Mouse (Mus musculus) inflammation-experienced regulatory T-cells (primary cell): Measurements from ENCODE around the gene Kng1. TPM values are rescaled to one million over a fixed set of nuclear protein-coding genes. Genes with fewer than 3 reads are reported as not detected.

Experiments used
- polyA plus RNA-seq, 2 experiments: library from polyadenylated mRNA; unstranded; fragments of 100-300 nt; shearing (Covaris generic); gene quantifications; one replicate each; pipeline ENCODE4 v1.2.1; 2017

Gene Kng1
- under 1 TPM in 1 of 2 experiments, not detected in 1; 0.59 TPM for polyA plus RNA-seq

GRCm38 (mm10) chr16:23057668-23058447, at the start of gene Kng1:
Gene Kng1, plus strand, starts transcription at chr16:23057865.

DNA sequence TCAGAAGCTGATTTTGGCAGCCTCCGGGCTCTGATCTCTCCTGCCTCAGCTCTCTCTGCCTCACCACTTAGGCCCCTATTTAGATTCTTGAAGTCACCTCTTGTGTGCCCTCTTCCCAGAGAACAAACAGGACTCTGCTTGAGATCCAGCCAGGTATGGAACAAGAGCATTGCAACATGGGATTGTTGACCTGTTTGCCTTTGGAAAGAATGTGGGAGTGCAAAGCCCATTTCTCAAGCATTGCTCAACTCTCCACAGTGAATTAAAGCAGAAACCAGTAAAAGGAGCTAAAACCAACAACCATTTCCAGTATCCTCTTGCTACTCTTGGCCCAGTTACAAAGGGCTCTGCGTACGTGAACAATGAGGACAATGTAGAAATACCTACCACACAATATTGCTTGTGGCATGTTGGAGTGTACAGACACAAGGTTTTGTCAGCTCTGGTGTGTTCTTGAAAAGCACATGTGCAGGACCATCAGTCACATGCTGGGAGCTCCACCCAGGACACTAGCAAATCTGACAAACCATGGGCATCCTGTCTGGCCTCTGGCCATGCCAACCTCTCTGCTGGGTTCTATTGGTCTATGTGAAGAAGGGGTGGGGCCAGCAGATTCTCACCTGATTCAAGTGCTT, 28.6 kb upstream of the Kng1 start, which contains the start of gene Kng2:
Gene Kng2, minus strand, starts transcription at position 517 of the 635 bp plus-strand sequence.

DNA sequence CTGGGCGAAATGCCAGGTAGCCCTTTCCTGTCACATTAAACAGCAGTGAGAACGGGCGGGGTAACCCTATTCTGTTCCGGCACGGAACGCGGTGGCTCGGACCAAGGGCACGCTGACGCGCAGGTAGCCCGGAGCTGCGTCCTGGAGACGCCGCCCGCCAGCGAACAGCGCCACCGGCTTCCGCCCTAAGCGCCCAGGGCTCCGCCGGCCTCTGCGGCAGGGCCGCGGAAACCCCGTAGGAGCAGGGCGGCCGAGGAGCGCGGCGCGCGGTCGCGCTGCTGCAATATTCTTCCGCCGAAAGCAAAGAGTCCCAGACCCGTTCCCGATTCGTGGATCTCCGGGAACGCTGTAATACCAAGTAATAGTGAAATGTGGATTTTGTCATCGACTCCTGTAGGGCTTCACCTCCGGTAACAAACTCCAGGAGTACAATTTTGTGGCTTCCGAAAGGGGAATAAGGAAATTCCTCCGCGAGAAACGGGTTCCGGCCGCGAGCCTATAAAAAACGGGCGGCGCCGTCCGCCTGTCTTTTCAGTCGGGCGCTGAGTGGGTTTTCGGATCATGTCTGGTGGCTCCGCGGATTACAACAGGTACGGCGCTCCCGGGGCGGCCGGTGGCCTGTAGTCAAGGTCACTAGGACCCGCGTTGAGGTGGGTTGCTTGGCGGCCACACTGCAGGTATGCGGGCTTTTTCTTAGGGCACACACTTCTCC, 49.7 kb downstream of the Kng1 start, which contains the start of gene Eif4a2:
Gene Eif4a2, plus strand, starts transcription at position 214 of the 712 bp plus-strand sequence.

DNA sequence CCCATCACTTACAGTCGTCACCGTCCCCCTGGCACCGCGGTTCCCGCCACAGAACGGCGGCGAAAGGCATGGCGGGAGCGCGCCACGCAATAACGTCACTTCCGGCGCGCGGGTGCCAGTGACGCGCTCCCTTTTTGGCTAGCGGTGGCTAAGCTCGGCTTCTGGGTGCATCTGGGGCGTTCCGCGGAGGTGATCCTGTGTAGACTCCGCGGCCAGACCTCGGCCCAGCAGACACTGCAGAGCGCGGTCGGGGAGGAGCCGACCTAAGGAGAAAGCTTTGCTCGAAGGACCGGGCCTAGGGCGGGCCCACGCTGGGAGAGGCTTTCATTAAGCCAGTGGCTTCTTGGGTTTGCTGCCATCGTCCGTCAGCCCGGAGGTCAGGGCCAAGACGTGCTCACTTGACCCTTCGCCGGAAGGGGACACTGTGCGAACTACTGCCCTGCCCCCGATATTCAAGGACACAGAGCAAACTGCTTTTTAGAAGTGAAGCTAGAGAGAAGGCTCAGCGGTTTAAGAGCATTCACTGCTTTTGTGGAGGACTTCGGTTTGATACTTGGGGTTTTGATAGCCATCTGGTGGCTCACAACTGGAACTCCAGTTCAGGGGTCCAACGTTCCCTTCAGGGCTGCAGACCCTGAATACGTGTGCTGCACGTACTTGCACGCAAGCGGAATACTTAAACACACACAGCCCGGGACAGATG, 70.2 kb downstream of the Kng1 start, which contains the start of gene Rfc4:
Gene Rfc4, minus strand, starts transcription at position 65 of the 703 bp plus-strand sequence.

Other genes starting within 250 kb of the Kng1 start
- gene Crygs, start 246.3 kb upstream of the Kng1 start, polyA plus RNA-seq: under 1 TPM in 1 of 2 experiments, not detected in 1; 0.66 TPM
- gene Tbccd1, start 200.2 kb upstream of the Kng1 start, polyA plus RNA-seq: 10 to 100 TPM; 16.3 to 19.0 TPM
- gene Dnajb11, start 200.0 kb upstream of the Kng1 start, polyA plus RNA-seq: 100 to 1,000 TPM; 115 to 118 TPM
- gene Ahsg, start 166.6 kb upstream of the Kng1 start, polyA plus RNA-seq: under 1 TPM in 1 of 2 experiments, not detected in 1; 0.34 TPM
- gene Fetub, start 139.5 kb upstream of the Kng1 start, polyA plus RNA-seq: under 1 TPM in 1 of 2 experiments, not detected in 1; 0.75 TPM
- not detected for gene Hrg, start 106.8 kb upstream of the Kng1 start, polyA plus RNA-seq
- not detected for gene Kng2, start 28.4 kb upstream of the Kng1 start, polyA plus RNA-seq
- gene Eif4a2, start 49.6 kb downstream of the Kng1 start, polyA plus RNA-seq: 100 to 1,000 TPM; 276 to 355 TPM
- gene Rfc4, start 69.9 kb downstream of the Kng1 start, polyA plus RNA-seq: 10 to 100 TPM; 20.9 to 34.4 TPM
- gene Adipoq, start 88.7 kb downstream of the Kng1 start, polyA plus RNA-seq: under 1 TPM in 1 of 2 experiments, not detected in 1; 0.88 TPM
- gene St6gal1, start 166.9 kb downstream of the Kng1 start, polyA plus RNA-seq: 10 to 100 TPM; 74.7 to 85.6 TPM